Mouse (Mus musculus) testis, postnatal 14 days (tissue): ENCODE measurements around the gene Dmkn.
"Not testable (repeated sequence)": the region's sequence is repeated elsewhere in the genome, so short reads cannot be mapped to it uniquely, and the experiment has no call there.

Experiments
- DNase-seq: peaks from one replicate; pipeline ENCODE4 v3.0.0; 2021; ENCODE audit warnings: low spot score

Gene Dmkn

DNA sequence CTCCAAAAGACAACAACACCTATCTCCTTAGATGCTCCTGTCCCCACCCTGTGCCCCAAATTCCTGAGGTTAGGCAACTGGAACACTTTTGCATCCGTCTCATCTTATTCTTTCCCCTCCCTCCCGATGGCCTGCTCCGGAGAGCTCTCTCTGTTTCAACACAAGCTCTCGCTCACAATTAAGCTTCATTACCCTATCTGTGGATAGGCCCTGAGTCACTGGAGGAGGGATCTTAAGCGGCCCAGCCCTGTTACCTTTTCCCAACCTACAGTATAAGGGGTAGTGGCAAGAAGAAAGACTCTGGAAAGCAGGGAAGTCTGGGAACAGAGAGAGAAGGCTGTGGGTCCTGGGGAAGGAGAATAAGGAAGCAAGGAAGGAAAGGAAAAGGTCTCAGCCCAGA, at the start of gene Dmkn:
Gene Dmkn, plus strand, starts transcription at position 301 of the 400 bp plus-strand sequence.
- no peak for DNase-seq

DNA sequence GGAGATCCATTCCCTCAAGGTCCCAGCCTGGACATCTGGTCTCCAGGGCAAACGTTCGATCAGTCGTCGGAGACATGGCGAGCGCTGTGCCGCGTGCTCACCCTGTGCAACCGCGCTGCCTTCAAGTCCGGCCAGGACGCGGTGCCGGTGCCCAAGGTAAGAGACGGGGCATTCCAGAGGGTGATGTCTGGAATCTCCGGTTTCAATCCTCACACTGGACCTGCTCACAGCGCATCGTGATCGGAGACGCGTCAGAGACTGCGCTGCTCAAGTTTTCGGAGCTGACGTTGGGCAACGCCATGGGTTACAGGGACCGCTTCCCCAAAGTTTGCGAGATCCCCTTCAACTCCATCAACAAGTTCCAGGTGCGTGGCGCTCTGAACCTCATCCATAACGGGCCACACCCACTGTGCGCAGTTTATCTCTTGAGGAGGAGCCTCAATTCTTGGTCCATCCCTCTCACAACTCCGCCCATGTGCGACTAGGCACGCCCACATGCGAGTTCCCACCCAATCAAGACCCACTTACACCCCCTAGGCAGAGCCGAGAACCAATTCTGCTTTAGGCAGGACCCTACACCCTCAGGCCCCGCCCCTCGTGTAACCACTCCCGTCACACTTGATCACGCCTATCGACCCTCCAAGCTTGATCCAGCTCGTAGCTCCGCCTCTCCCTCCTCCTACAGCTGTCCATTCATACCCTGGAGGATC, 46.4 kb upstream of the Dmkn start:
- peak; percentile 89 for DNase-seq

DNA sequence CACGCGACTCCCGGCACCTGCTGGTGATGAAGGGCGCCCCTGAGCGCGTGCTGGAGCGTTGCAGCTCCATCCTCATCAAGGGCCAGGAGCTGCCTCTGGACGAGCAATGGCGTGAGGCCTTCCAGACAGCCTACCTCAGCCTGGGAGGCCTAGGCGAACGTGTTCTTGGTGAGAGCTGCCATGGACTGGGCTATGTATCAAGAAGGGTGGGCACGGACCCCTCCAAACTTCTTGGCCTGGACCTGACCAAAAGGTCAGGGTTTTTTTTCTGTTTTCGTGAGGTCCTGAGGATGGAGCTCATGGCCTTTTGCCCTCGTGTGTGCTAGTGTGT, 45.9 kb upstream of the Dmkn start:
- DNase-seq: no peak

DNA sequence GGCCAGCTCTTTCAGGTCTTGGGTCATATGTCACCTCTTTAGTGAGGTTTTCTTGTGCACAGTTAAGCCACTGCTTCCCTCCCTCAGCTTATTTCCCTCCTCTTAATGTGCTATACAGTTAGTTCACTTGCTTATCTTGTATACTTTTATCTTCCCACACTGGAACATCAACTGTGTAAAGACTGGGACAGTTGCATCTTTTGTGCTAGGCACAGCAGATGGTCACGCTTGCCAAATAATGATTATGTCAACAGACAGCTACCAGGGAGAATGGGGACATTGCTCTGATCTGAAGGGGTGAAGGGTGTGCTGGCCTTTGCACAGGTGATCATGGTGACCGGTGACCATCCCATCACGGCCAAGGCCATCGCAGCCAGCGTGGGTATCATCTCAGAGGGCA, 43.9 kb upstream of the Dmkn start:
- no peak for DNase-seq

DNA sequence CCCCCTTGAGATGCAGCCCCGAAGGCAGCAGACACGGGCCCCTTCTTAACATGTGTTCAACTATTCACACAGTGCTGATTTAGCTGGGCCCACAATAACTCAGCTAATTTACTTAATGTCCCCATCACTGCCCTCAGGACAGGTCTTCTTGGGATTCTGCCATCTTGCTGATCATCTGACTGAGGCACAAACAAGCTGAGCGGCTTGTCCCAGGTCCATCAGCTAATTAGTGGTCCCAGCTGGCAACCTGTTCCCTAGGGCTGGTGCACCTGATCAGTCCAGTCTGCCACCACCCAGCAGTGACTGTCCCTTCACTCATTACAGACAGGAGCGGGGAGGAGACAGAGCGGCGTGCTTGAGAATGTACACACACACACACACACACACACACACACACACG, 42.3 kb upstream of the Dmkn start:
- no peak for DNase-seq

DNA sequence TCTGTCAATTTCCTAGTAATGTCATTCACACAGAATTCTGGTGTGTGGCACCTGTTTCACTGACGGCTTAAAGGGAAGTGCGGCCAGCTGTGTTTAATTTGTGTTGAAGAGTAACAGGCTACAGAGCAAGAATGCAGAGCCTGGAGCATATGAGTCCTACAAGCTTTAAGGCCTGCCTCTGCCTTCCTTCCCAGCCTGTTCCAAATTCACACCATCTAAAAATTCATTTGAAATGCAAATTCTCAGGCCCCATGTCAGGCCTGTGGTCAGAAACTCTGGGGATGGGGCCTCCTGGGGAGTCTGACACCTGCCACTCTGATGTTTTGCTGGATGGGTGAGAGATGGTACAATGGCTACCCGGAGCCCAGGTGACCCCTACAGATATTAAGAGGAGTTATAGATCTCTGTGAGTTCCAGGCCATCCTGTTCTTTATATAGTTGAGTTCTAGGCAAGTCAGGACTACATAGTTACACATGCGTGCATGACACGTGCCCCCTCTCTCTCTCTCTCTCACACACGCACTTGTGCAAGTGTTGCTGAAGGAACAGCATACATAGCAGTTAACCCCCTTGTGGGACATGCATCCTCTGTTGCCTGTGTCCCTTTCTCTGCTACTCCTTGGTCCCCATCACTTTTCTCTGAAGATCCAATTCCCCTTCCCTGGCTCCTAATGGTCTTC, 40.1 kb upstream of the Dmkn start:
- DNase-seq: no peak

DNA sequence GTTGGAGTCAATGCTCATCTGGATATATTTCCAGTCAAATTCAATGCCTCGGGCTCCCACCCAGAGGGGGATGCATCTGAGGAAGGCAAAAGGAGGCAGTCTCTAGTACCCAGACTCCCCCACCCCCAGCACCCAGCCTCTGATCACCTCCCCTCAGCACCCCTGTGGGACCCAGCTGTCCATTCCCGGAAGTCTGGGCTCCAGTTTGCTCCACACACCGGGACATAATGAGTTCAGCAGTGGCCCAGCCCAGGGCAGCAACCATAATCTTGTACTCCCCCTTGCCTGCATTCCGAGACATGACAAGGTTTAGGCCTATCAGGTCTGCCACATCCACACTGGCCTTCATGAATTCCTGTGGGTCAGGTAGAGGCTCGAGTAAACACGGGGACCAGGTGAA, 35.3 kb upstream of the Dmkn start:
- no peak for DNase-seq

DNA sequence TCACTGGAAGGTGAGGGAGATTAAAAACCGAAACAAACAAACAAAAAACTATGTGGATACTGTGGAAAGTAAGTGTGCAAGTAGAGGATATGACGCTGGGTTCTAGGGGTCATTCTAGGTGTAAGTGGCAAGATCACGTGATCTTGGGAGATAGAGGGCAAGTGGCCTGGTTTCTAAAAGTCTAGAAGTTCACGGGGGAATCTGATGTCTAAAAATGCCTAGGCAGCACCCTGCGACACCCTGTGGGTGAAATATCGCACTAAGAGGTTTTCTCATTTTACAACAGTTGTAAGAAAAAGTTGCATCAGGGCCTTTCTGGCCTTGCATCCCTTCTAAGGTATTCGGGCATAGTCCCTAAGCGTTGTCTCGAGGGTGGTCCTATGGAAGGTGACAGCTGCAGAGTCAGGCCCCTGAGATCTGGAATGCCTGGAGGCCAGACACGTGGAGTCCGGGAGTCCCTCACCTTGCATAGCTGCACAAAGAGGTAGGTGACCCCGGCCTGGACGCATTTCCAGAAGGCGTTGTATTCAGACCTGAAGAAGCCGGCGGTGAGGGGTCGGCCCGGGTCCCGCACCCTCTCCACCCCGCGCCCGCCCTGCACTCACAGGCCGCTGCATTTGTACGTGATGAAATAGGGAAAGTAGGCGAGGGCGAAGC, 34.7 kb upstream of the Dmkn start:
- DNase-seq: no peak

DNA sequence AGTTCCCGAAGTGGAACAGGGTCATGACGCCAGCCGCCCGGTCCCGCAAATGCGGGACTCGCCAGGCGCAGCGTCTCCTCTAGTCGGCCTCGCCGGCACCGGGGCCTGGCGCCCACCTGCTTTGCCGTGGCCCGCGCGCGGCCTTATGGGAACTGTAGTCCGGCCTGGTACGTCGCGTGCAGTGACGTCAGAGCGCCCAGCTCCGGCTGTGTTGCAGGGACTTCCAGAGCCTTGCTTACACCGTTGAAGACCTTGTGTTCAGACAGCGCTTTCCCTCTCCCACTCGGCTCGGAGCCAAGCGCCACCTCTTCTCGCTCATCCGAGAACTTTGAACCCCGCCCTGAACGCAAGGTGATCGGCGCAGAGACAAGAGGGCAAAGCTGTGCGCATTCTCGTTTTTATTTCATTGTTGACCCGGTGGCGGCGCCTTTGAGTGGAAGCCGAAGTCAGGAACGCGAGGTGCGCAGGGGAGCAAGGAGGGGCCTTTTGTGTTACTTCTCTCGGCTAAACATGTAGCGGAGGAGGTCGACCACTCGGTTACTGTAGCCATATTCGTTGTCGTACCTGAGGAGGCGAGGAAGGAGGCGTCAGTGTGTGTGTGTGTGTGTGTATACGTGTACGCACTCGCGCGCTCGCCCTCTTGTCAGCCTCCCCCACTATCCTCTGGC, 34.0 kb upstream of the Dmkn start, which contains the start of gene Tmem147:
Gene Tmem147, minus strand, starts transcription at position 145 of the 668 bp plus-strand sequence.
- DNase-seq: peak; percentile 96

DNA sequence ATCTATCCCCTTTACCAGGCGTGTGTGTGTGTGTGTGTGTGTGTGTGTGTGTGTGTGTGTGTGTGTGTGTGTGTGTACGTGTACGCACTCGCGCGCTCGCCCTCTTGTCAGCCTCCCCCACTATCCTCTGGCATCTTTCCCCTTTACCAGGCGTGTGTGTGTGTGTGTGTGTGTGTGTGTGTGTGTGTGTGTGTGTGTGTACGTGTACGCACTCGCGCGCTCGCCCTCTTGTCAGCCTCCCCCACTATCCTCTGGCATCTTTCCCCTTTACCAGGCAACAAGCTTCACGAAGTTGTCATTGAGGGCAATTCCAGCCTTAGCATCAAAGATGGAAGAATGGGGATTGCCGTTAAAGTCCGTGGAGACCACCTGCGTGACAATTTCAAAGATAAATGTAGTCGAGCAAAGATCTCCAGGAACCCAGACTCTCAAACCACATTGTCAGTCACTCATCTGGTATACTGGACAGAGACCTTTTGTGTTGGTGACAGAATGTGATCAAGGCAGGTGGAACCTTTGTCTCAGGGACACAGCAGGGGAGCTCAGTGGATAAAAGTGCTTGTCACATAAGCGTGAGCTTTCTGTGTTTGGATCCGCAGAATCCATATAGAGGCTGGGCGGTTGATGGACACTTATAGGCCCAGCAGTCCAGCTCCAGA, 33.4 kb upstream of the Dmkn start:
- not testable (repeated sequence) for DNase-seq

DNA sequence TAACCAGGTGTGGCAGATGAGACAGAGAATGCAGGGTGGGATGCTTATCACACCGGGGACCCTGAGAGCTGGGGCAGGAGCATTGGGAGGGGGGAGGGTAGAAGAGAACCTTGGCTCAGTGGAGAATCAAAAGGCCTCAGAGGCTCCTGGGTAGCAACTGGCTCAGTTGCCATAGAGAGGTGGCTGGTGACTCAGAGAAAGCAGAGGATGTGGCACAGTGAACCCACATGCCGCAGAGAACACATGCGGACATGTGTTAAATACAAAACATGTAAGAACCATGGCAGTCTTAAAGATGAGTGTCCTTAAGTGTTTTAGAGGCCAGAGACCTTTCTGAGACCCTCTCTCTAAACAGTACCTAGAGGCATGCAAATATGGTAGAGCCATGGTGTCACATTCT, 27.3 kb upstream of the Dmkn start:
- no peak for DNase-seq

DNA sequence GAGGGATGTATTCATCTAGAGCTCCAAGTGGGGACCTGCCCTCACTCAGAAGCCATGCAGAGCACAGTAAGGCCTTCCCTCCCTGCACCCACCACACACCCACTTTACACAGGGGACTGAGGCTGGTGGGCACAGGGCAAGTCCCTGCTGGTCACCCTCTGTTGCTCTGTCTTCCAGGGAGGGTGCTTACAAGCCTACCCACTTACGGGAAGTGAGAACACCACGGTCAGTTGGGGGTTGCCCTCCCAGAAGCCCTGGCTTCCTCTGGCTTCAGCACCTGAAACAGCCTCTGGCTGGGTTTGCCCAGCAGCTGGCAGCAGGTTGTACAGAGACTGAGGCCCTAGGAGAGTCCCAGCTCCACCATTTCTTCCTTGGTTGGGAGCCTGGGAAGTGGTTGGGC, 21.0 kb upstream of the Dmkn start:
- not testable (repeated sequence) for DNase-seq

DNA sequence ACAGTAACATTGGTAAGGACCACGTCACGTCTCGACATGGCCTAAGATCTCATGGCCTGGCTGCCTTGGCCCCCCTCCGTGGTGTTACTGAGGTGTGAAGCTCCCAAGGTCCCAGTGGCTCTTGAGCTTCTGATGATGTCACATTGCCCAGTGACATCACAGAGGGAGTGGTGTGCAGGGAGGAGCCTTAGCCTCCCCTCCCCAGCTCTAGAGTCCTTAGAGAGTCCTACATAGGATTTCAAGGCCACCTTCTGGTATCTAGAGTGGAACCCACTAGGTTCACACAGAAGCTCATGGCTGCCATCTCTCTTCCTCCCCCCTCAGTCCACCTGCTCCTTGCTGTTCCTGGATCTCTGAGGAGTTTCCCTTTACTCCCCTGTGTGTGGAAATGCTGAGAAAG, 19.9 kb upstream of the Dmkn start, which contains the start of gene Gapdhs:
Gene Gapdhs, minus strand, starts transcription at position 65 of the 400 bp plus-strand sequence.
- DNase-seq: not testable (repeated sequence)

DNA sequence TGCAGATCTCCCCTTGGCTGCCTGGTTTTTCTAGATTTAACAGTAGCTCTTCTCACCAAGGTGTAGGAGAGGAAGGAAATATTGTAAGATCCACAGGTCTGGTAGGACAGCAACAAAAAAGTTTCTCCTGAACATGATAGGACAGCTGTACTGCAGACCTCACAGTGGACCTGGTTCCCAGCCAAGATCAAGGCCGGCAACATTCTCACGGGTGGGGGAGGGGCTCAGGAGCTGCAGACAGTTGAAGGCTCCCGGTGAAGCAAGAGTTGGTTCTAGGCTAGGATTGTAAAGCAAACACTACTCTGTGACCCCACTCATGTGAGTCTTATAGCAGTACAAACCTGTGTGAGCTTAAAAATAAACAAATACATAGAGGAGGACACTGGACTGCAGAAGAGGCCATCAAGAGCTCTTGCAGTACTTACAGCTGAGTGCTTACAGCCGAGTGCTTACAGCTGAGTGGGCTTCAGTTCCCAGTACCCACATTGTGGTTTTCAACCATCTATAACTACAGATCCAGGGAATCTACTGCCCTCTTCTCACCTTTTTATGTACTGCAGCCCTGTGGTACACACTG, 19.4 kb upstream of the Dmkn start:
- no peak for DNase-seq

DNA sequence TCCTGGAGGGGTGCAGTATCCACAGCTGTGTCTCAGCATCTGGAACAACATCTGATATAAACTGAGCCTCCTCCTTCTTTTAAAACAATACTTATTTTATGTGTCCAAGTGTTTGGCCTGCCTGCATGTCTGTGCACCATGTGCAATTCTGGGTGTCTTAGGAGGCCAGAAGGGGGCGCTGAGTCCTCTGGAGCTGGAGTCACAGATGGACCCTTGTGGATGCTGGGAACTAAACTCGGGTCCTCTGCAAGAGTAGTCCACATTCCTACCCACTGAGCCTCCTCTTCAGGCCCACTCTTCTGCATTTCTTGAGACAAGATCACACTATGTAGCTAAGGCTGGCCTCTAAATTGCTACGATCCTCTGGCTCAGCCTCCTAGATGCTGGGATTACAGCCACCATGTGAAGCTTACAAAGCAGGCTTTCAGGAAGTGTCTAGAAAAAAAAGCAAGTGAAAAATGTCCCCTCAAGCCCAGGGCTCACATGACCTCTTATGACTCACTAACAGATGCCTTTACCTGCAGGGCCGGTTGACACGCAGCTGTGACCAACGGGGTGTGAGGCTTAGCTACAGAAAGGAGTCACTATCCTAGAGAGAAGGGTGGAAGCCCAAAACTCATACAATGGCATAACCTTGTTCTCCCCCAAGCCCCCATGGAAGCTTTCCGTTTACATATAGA, 15.9 kb upstream of the Dmkn start:
- no peak for DNase-seq

DNA sequence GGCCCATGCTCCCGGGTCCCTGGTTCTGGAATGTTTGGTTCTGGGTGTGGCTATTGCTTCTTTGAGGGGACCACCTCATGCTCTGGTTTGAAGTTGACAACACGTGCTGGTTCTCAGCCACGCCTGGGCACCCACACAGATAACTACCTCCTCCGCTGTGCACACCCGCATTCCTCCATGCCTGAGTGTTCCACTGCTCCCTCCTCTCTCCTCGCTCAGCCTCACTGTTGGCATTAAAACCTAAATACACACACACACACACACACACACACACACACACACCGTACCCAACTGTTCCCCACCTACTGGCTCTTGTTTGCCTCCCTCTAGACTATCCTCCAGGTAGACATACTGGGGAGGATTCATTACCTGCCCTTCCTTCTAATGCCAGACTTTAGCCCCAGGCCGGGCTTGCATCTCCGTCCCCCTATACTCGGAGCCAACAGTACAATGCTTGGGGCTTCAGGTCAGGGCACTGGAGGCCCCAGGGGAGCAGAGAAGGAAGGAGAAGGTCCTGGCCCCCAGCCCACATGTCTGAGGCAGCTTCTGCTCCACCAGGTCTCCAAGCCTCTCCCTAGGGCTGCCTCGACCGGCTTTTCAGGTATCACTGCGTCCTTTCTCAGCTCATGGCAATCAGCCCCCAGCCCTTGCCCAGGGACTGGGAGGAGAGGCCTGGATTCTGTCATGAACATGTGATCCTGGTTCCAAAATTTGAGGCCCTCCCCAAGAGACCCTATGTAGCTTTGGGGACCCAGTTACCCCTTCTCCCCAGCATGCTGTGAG, 13.5 kb upstream of the Dmkn start:
- no peak for DNase-seq

DNA sequence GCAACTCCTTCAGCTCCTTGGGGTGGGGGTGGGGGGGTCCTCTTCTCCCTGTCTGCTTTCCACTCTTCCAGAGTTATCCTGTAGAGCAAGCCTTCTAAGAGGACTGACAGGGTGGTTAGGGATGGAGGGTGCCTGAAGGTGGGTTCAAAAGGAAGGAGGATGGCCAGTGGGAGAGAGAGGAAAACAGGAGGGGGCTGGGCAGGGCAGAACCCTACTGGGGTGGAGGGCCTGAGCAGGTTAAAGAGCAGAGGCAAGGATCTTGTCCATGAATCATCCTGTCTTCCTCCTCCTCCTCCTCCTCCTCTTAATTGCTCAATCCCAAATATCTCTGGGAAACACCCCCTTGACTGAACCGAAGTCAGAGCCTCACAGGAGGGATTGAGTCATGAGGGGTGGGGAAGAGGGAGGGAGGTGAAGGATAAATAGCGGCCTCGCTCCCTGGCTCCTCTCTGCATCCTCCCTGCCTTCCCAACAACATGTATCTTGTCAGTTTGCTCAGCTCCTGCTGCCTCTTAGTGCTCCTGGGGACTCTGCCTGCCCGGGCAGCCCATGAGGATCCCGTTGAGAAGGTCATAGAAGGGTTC, 12.4 kb upstream of the Dmkn start, which contains the start of gene Sbsn:
Gene Sbsn, plus strand, starts transcription at position 386 of the 584 bp plus-strand sequence.
- DNase-seq: no peak

DNA sequence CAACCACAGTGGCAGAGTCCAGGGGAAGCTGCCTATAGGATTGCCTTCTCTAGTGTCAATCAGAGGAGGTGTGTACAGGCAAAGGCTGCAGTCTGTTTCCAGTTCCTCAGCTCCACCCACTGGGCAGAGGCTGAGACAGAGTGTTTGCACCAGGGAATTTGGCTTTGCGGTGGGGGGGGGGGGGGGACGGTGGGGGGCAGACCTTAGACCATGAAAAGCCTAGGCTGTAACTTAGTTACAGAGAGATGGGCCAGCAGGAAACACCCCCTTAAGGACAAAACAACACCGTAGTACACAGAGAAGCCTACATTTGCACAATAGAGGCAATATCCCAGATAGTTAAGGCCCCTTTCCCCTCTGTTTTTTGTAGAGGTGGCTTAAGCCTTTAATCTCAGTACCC, 6.6 kb upstream of the Dmkn start:
- DNase-seq: no peak

DNA sequence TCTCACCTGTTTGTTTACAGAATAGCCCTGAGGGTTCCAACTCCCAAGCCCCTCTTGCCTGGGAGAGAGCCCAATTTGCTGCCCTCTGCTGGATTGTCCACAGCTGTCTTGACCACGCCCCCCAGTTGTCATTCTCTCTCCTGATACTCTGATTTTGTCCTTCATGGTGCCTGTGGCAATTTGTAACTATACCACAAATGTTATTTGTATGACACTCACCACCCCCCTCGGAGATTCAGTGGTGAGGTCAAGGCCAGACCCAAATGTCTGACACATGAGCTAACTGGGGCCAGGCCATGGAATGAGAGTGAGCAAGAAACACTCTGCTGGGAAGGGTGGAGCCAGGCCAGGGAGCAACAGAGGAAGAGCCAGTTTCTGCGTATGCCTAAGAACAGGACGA, 4.7 kb upstream of the Dmkn start:
- no peak for DNase-seq

DNA sequence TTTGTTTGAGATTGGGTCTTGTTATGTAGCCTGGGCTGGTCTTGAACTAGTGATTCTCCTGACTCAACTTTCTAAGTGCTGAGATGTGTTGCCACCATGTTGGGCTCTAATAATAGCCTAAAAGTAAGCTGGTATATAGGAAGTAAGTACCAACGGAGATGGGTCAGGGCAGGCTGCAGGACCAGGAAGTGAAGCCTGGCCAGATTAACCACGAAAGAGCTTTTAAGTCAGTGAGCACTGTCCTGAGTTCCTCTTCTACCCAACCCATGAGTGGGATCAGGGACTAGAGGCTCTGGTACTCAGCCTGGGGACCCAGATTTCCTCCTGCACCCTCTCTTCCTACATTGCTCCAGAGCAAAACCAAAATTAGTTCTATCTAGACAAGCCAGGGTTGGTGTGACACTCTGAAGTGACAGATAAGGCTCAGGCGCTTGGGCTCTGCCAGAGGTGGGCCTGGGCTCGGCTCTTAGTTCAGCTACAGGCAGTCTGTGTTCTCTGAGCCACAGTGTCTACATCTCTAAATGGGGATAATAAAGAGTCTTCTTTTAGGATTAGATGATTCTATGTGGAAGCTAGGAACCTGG, 1.7 kb upstream of the Dmkn start:
- DNase-seq: no peak
